Mouse (Mus musculus): ENCODE results near the gene Olfr896-ps1.

Olfr896-ps1 gene

DNA sequence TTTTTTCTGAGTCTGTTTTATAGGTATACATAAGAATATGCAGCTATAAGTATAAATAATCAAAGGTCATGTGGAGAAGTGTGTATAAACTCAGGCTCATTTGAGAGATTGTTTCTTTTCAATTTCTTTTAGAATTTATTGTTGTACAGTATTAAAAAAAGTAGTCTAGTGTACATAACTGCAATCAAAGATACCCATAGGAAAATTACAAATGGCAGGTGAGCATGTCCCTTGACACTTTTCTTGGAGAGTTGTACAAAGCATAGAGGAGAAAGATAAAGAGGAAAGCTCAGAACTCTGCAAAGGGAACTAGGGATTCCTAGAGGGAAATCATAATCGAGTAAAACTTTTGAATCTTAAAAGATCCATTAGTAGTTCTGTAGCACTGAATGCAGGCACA, at the start of gene Olfr896-ps1:
Gene Olfr896-ps1 (plus strand): TSS at position 301 of the 400 bp plus-strand sequence.
- no peak for DNase-seq (ENCODE audit: extremely low spot score)

DNA sequence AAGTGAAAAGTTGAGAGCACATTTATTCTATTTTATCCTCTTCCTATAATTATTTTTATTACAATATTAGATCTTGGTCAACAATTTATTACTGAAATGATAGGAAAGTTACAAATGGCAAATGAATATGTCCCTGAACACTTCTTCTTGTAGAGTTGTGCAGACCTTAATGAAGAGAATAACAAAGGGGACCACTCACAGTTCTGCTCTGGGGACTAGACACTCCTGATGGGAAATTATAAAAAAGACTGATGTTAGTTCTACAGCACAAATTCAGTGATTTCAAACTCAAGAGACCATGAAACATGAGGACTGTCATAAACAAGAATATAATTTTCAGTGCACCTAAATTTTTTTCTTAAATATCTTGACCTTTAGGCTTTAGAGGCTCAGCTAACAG, 38.4 kb upstream of the Olfr896-ps1 start, which contains the start of gene Olfr143:
Gene Olfr143 (plus strand): TSS at position 301 of the 400 bp plus-strand sequence.
- DNase-seq (ENCODE audit: extremely low spot score), result no peak

DNA sequence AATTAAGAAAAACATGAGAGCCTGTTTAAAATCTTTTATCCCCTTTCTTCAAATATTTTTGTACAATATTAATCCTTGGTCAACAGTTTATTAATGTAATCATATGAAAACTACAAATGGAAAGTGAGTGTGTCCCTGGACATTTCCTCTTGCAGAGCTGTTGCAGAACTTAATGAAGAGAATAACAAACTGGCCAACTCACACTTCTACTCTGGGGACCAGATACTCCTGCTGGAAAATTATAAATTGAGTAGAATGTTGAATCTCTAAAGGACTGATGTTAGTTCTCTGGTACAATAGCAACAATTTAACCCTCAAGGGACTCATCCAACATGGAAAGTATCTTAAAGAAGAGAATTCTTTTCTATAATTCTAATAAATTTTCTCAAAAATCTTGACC, 23.4 kb upstream of the Olfr896-ps1 start, which contains the start of gene Olfr895:
Gene Olfr895 (plus strand): TSS at position 301 of the 400 bp plus-strand sequence.
- no peak for DNase-seq (ENCODE audit: extremely low spot score)

DNA sequence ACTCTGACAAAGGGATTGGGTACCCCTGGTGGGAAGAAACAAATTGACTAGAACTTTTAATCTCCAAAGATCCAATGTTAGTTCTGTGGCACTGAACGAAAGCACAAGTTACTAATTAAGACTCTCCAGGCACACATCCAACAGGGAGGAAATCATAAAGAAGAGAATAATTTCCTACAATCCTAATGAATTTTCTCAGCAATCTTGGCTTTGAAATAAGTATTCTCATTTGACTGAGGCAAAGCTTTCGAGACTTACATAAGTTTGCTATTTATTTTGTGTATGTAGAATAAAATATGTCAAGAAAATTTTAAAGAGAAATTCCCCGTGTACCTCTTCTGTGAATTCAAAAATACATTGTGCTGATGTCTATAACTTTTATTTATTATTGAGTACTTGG, 37.9 kb downstream of the Olfr896-ps1 start, which contains the start of gene Olfr25:
Gene Olfr25 (plus strand): TSS at position 301 of the 400 bp plus-strand sequence.
- no peak for DNase-seq (ENCODE audit: extremely low spot score)

Measured in embryo, embryonic 9.5 days (tissue).